Mouse (Mus musculus): ENCODE measurements at regions not wholly inside any gene's neighbourhood (a gene's known extent, or its start where the extent isn't known, plus 50 kb on each side); places are given as distances from the start of the nearest gene placed in this dataset.

GRCm38 (mm10) chr4:31469803-31470202 lies 494.1 kb upstream of the Map3k7 start:
- no peak for TF ChIP-seq CTCF (IDR thresholded peaks at IDR 0.05; ENCODE audit: low read depth)
- TF ChIP-seq EP300 (IDR thresholded peaks at IDR 0.05; ENCODE audit: low read depth): no peak

All from liver, postnatal 0 days (tissue).